Mouse (Mus musculus) bone marrow macrophage, adult 2 months (primary cell): ENCODE measurements around the gene Amy2a4.
"Not testable (repeated sequence)": the region's sequence is repeated elsewhere in the genome, so short reads cannot be mapped to it uniquely, and the experiment has no call there.

ENCODE experiments used
- CTCF ChIP-seq: IDR thresholded peaks from 2 replicates; pipeline ENCODE4 v1.5.1; 2012; ENCODE audit warnings: low read depth, mild to moderate bottlenecking, low read length, moderate library complexity
- POLR2A ChIP-seq: IDR thresholded peaks from 2 replicates; pipeline ENCODE4 v1.6.1; 2012; ENCODE audit warnings: mild to moderate bottlenecking, low read depth, low read length, borderline replicate concordance

- not testable (repeated sequence) for TF ChIP-seq POLR2A, CTCF
These were observed at the start of gene Amy2a4 for GRCm38 (mm10) chr3:113291349-113291748.
